Mouse (Mus musculus): ENCODE results near the gene Abl1.

DNA sequence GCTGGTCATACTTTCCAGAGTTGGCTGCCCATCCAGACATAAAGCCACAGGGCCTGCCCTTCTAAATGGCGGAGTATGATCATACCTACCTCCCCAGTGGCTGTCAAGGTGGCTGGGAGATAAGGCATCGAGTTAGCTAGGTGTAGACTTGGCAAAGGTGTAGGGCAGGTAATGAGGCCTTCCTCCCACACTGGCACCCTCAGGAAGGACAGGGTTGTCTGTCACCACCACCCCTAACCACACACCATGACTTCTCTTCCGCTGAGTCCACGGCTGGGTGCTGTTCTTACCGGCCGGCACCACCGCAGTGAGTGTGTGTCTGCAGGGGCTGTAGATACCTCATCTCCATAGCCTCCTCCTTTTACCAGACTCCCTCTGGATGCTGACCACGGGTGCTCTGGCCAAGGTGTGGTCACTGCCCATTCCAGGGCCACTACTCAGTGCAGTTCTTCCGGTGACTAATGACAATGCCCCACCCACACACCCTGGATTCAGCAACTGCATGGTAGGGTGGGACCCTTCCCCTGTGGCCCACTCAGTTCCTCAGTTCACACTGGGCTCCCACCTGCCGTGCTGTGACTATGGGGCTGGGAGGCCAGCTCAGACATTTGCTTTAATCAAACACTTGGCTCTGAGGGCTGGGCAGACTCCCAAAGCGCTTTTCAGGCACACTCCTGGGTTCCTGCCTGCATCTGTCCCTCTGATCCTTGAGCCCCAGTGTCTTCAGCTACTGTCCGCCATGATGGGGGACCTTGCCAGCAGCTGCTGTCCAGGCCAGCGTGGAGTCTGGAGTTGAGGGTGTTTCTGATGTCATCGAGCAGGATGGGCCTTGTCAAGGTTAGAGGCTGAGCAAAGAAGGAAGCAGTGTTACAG, 123.1 kb downstream of the Abl1 start:
- TF ChIP-seq USF2 (conservative IDR thresholded peaks at IDR 0.05; ENCODE audit: low read depth, low read length), result no peak
- TF ChIP-seq POLR2A (IDR thresholded peaks at IDR 0.05; ENCODE audit: low read depth, low read length), result no peak
- TF ChIP-seq ZMIZ1 (IDR thresholded peaks at IDR 0.05; ENCODE audit: low read depth, low read length), result no peak
- TF ChIP-seq MYC (IDR thresholded peaks at IDR 0.05; ENCODE audit: low read depth, low read length), result no peak
- no peak for TF ChIP-seq CTCF (conservative IDR thresholded peaks at IDR 0.05 in 1 of 2, IDR thresholded peaks at IDR 0.05 in 1 of 2; ENCODE audit: low read depth in 2 of 2, low read length in 2 of 2)
- no peak for TF ChIP-seq POLR2AphosphoS2 (IDR thresholded peaks at IDR 0.05; ENCODE audit: low read depth, low read length)
- no peak for TF ChIP-seq JUND (conservative IDR thresholded peaks at IDR 0.05; ENCODE audit: low read depth, low read length)
- TF ChIP-seq HCFC1 (IDR thresholded peaks at IDR 0.05; ENCODE audit: low read depth, low read length), result no peak
- TF ChIP-seq MAZ (IDR thresholded peaks at IDR 0.05; ENCODE audit: low read depth, low read length), result no peak
- no peak for TF ChIP-seq TCF12 (IDR thresholded peaks at IDR 0.05; ENCODE audit: low read depth, low read length)
- no peak for TF ChIP-seq SMC3 (IDR thresholded peaks at IDR 0.05; ENCODE audit: low read depth, low read length)

Data from CH12.LX (cell line).